Mouse (Mus musculus) effector memory CD4-positive, alpha-beta T cell, adult 5 months (primary cell): ENCODE measurements around the gene Bud31. TPM values are rescaled to one million over a fixed set of nuclear protein-coding genes. Genes with fewer than 3 reads are reported as not detected.

Experiments
- polyA plus RNA-seq: library from polyadenylated mRNA; unstranded; fragments of 100-300 nt; shearing (Covaris generic); gene quantifications from one replicate; pipeline ENCODE4 v1.2.1, GENCODE M21; 2017

Gene Bud31
- polyA plus RNA-seq = 215 TPM

GRCm38 (mm10) chr5:145139571-145140519 lies at the start of gene Bud31, which contains the start of gene Pdap1:
TSS of gene Bud31 (plus strand) at chr5:145140362.
TSS of gene Pdap1 (minus strand) at chr5:145140238.

GRCm38 (mm10) chr5:145114071-145114605 lies 26.0 kb upstream of the Bud31 start, which contains the start of gene Arpc1b:
TSS of gene Arpc1b (plus strand) at chr5:145114215.

GRCm38 (mm10) chr5:145166536-145167305 lies 26.6 kb downstream of the Bud31 start, which contains the start of the genes Ptcd1 and Cpsf4:
TSS of gene Ptcd1 (minus strand) at chr5:145167108.
TSS of gene Cpsf4 (plus strand) at chr5:145167213.

GRCm38 (mm10) chr5:145191962-145192361 lies 51.8 kb downstream of the Bud31 start, which contains the start of gene Atp5j2:
TSS of gene Atp5j2 (minus strand) at chr5:145192062.

Other genes starting within 250 kb of the Bud31 start
- 37.6 TPM for gene Smurf1, start 174.5 kb upstream of the Bud31 start, polyA plus RNA-seq
- not detected for gene Gm4871, start 107.6 kb upstream of the Bud31 start, polyA plus RNA-seq
- not detected for gene 1700018F24Rik, start 97.4 kb upstream of the Bud31 start, polyA plus RNA-seq
- 71.9 TPM for gene Arpc1a, start 56.5 kb upstream of the Bud31 start, polyA plus RNA-seq
- gene Kpna7, start 56.3 kb upstream of the Bud31 start, polyA plus RNA-seq = not detected
- 1,118 TPM for gene Arpc1b, start 26.1 kb upstream of the Bud31 start, polyA plus RNA-seq
- 36.0 TPM for gene Pdap1, start 124 bp upstream of the Bud31 start, polyA plus RNA-seq
- 13.6 TPM for gene Ptcd1, start 26.7 kb downstream of the Bud31 start, polyA plus RNA-seq
- gene Cpsf4, start 26.9 kb downstream of the Bud31 start, polyA plus RNA-seq = 29.3 TPM
- gene Atp5j2, start 51.7 kb downstream of the Bud31 start, polyA plus RNA-seq = 234 TPM
- 36.1 TPM for gene Zkscan14, start 61.5 kb downstream of the Bud31 start, polyA plus RNA-seq
- gene Zkscan5, start 64.2 kb downstream of the Bud31 start, polyA plus RNA-seq = 3.8 TPM
- gene Zfp655, start 91.4 kb downstream of the Bud31 start, polyA plus RNA-seq = 75.0 TPM
- gene Zscan25, start 140.1 kb downstream of the Bud31 start, polyA plus RNA-seq = 1.3 TPM
- gene Cyp3a57, start 204.9 kb downstream of the Bud31 start, polyA plus RNA-seq = not detected